Mouse (Mus musculus) liver, postnatal 0 days (tissue): ENCODE measurements around the gene Macrod2.

ENCODE experiments used
- CTCF ChIP-seq: sonication (generic); IDR thresholded peaks from 2 replicates; pipeline ENCODE4 v1.5.1; 2016; ENCODE audit warnings: antibody characterized with exemption, low read depth
- EP300 ChIP-seq: IDR thresholded peaks from 2 replicates; pipeline ENCODE4 v1.6.1; 2016; ENCODE audit warnings: antibody characterized with exemption, low read depth, mild to moderate bottlenecking

DNA sequence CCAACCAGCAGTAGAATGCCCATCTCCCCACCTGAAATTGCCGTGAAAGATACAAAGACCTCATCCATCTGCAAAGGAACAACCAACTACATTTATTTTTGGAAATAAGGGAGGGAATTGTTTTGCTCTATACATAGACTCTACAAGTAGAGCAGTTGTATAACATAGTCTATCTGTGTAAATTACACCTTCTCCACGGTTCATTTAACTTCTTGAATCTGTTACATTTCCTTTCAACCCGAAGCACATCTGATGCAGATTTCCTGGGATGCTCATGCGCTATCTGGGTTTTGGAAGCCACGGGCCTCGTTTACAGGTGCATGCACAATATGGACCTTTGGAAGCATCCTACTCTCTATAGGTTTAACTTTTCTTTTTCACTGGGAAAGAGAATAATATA lies 175.8 kb downstream of the Macrod2 start:
- no peak for TF ChIP-seq CTCF
- TF ChIP-seq EP300, result no peak
